Mouse (Mus musculus): Measurements from ENCODE around the gene Slc7a6.
A peak's percentile ranks its signal among the peaks of the same experiment; 100 is the strongest.

- TF ChIP-seq CTCF (IDR thresholded peaks at IDR 0.05; ENCODE audit: low read depth), result peak; percentile 19; the same call in 1 of the 2 replicates
- no peak for TF ChIP-seq EP300 (IDR thresholded peaks at IDR 0.05; ENCODE audit: low read depth)
Observed at GRCm38 (mm10) chr8:106127054-106127453, 41.6 kb upstream of the Slc7a6 start.

Data from liver, embryonic 14.5 days (tissue).